Mouse (Mus musculus) layer of hippocampus, postnatal 10 days (tissue): ENCODE results near the gene Gmfb. TPM values are rescaled to one million over a fixed set of nuclear protein-coding genes. Genes with fewer than 3 reads are reported as not detected.
A peak's percentile ranks its signal among the peaks of the same experiment; 100 is the strongest.

Source experiments
- DNase-seq, 2 experiments: peaks; one replicate each; pipeline ENCODE4 v3.0.0; 2021; ENCODE audit warnings: low spot score in 2 of 2
- total RNA-seq, 2 experiments: library from RNA; stranded (reverse); gene quantifications; 2 replicates each; pipeline ENCODE4 v1.2.3; 2021

Gmfb gene
- total RNA-seq, 2 experiments from 2014 or later: 161 to 175 TPM

- no peak for DNase-seq
Observed at GRCm38 (mm10) chr14:46803791-46804190, 18.3 kb downstream of the Gmfb start.

- no peak for DNase-seq
Observed at GRCm38 (mm10) chr14:46803259-46803658, 18.8 kb downstream of the Gmfb start.

- DNase-seq: no peak
Observed at GRCm38 (mm10) chr14:46800684-46801345, 21.2 kb downstream of the Gmfb start.

GRCm38 (mm10) chr14:46794157-46794556 is 27.9 kb downstream of the Gmfb start:
- DNase-seq: no peak

GRCm38 (mm10) chr14:46790723-46791122 is 31.3 kb downstream of the Gmfb start:
- DNase-seq: no peak

GRCm38 (mm10) chr14:46790303-46790702 is 31.7 kb downstream of the Gmfb start:
- no peak for DNase-seq

GRCm38 (mm10) chr14:46788505-46788901 is 33.5 kb downstream of the Gmfb start:
- DNase-seq: no peak

- peak; percentile 92 to 94 for DNase-seq
Observed at GRCm38 (mm10) chr14:46787787-46788504, 34.1 kb downstream of the Gmfb start, which contains the start of gene Cnih1. Gene Cnih1, minus strand, starts transcription at chr14:46788411.

GRCm38 (mm10) chr14:46787454-46787786 is 34.6 kb downstream of the Gmfb start:
- DNase-seq: no peak

GRCm38 (mm10) chr14:46785247-46785646 is 36.8 kb downstream of the Gmfb start:
- no peak for DNase-seq

GRCm38 (mm10) chr14:46783327-46783926 is 38.6 kb downstream of the Gmfb start:
- DNase-seq: no peak

GRCm38 (mm10) chr14:46782187-46782828 is 39.7 kb downstream of the Gmfb start:
- no peak for DNase-seq

- DNase-seq: no peak
Observed at GRCm38 (mm10) chr14:46781086-46781485, 41.0 kb downstream of the Gmfb start.

GRCm38 (mm10) chr14:46779217-46779616 is 42.8 kb downstream of the Gmfb start:
- no peak for DNase-seq

GRCm38 (mm10) chr14:46778756-46779155 is 43.3 kb downstream of the Gmfb start:
- no peak for DNase-seq

GRCm38 (mm10) chr14:46770036-46770435 is 52.0 kb downstream of the Gmfb start:
- no peak for DNase-seq

- peak; percentile 62 to 67 for DNase-seq
Observed at GRCm38 (mm10) chr14:46767116-46767515, 54.9 kb downstream of the Gmfb start.

GRCm38 (mm10) chr14:46761186-46761585 is 60.9 kb downstream of the Gmfb start:
- DNase-seq: no peak

GRCm38 (mm10) chr14:46760355-46761029 is 61.5 kb downstream of the Gmfb start, which contains the start of gene Cdkn3:
Gene Cdkn3, plus strand, starts transcription at chr14:46760541.
- DNase-seq: peak; percentile 75 to 84

- no peak for DNase-seq
Observed at GRCm38 (mm10) chr14:46759970-46760354, 62.1 kb downstream of the Gmfb start.
